Mouse (Mus musculus) 3T3-L1 (cell line): ENCODE results near the gene Atg2b.

ENCODE experiments used
- DNase-seq: peaks from one replicate; pipeline ENCODE4 v3.0.0-alpha.2; 2015; ENCODE audit warnings: low read depth, low spot score

Atg2b gene

DNA sequence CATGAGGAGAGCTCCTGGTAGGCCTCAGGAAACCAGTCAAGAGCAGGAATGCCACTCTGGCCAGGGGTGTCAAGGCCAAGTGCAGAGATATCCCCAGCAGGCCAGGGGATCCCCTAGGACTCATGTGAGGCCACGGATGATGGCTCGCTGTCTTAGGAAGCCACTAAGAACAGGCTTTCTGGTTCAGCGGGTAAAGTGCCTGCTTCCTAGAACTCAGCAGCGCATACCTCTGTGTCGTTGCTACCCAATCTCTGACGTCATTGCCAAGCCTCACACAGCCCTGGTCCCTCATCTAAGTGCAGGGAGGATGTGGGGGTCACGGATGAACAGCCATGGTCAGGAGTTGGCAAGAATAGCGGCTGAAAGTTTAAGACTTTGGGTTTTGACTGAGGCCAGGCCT lies 87.9 kb downstream of the Atg2b start:
- DNase-seq: no peak

DNA sequence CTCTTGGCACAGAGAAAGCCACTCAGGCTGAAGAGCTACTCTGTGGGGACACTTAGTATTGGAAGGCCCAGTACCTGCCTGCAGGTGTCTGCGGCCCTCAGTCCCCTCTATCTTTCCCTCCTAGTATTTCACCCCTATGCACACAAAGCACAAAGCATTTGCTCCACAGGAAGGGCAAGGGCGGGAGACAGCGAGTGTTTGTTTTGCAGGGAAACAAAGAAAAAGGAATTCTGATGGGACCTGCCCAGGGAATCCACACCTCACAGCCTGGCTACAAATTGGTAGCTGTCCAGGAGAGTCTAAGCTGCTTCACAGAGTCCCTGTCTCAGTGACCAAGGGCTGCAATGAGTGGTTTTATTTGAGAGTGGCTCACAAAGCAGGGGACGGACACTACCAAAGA lies 91.5 kb downstream of the Atg2b start:
- no peak for DNase-seq

DNA sequence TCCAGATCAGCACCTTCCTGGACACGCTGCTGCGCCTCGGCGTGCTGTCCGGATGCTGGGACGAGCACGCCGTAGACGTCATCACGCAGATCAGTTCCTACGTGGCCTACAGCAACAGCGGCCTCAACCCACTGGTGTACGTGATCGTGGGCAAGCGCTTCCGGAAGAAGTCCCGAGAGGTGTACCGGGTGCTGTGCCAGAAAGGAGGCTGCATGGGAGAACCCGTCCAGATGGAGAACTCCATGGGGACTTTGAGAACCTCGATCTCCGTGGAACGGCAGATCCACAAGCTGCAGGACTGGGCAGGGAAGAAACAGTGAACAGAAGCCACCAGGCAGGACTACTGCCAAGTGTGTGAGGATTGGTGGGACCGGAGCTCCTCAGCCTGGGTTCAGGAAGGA lies 92.7 kb downstream of the Atg2b start:
- no peak for DNase-seq

DNA sequence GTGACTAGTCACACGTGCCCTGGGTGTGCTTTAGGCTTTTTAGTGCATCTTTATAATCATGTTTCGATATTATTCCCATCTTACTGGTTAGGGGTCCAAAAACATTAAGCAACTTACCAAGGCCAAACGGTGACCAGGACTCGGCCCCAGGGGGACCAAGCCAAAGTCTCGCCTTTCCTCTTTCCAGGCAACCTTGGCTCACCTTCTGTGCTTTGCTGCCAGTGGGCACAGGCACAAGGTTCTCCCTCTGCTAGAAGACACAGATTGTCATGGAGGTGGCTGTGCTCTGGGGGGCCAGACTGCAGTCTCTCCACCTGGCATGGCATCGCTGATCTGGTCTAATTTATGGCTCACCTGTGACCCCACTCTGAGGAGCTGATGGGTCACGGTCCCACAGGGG lies 94.2 kb downstream of the Atg2b start:
- DNase-seq: no peak

DNA sequence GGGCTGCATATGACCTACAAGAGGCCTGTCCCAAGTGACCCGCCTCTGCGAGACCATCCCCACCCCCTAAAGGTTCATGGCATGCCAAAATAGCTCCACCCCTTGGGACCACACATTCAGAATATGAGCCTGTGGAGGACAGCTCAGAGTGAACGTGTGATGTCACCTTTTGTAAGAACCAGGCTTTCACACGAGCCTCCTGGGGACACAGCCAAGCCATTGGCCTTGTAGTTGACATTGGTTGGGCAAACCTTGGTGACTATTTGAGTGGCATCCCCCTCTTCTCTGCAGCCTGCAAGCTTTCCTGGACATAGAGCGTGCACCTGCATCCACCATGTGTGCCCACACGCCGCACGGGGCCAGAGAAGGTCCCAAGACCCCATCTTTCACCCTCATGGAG lies 97.5 kb downstream of the Atg2b start:
- DNase-seq: no peak

DNA sequence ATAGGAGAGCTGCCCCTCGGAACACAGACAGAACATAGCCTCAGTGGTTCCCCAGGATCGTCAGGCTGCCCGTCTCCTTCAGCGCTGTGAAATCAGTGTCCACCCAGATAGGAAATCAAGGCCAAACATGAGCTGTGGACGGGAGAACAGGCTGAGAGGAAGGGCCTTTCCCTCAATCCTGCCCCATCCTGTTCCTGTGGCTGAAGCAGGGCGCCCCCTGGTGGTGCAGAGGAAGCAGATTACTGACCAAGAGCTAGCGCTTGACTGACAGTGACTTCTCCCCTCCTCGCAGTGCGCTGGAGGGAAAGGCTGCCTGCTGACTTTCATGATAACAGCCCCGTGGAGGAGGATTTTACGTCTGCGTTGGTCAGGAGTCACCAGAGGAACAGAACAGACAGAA lies 100.2 kb downstream of the Atg2b start:
- DNase-seq: peak; percentile 74

DNA sequence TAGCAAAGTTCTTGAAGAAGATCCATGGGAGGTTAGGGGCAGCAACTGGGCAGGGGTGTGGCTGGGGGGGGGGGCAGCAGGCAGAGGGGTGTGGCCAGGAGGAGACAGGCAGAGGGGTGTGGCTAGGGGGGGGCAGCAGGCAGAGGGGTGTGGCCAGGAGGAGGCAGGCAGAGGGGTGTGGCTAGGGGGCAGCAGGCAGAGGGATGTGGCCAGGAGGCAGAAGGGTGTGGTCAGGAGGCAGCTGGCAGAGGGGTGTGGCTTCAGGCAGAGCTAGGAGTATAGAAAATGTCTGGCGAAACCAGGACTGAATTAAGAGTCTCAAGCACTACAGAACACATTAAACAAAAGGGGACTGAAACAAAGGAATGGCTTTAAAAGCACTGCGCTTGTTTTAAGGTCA lies 101.5 kb downstream of the Atg2b start:
- peak; percentile 61 for DNase-seq

DNA sequence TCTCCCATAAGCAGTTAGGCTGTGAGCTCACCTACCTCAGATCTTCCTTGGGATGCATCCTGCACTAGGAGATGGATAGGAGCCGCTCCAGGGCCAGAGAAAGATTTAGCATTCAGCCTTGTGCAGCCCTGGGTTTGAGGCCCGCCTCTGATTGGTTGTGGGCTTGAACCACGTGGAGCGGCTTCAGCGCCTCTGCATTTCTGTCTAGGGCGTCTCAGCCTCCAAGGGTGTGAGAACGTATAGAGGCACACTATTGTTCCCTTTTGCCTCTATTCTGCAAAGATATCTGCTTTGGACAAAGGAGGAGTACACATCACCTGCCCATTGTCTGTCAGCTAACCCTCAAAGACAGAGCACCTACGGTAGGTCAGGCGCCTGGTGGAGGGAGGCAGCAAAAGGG lies 102.5 kb downstream of the Atg2b start:
- no peak for DNase-seq

DNA sequence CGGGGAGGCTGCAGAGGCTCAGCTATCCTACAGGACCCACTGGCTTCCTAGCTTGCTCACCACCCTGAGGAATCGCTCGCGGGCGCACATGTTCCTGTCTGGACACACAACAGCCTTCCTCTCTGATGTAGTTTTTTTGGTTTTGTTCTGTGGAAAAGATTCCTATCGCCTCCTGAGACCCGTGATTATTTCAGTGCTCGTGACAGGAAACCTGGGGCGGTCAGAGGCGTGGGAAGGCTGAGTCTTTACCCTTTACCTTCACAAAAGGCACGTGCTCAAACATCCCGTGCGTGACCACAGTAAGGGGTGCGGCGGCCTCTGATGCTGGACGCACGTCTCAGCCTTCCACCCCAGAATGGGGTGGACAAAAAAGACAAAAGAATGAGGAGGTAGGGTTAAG lies 104.5 kb downstream of the Atg2b start:
- DNase-seq: no peak

DNA sequence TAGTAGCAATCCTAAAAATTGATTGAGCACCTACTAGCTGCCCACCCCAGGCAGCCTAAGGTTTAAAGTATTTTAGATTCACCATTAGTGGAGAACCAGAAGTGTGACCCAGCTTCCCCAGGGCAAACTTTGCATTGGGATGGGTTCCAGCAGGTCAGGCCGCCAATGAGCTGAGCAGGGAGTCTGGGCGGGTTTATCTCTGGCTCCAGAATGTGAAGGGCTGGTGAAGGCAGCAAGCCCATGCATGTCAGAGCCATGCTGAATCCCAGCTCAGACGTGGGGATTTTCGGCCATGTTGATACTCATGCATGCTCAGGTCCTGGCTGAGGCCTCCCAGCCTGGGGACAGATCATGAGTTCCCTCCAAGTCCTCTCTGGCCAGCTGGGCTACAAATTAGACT lies 110.7 kb downstream of the Atg2b start:
- DNase-seq: no peak

DNA sequence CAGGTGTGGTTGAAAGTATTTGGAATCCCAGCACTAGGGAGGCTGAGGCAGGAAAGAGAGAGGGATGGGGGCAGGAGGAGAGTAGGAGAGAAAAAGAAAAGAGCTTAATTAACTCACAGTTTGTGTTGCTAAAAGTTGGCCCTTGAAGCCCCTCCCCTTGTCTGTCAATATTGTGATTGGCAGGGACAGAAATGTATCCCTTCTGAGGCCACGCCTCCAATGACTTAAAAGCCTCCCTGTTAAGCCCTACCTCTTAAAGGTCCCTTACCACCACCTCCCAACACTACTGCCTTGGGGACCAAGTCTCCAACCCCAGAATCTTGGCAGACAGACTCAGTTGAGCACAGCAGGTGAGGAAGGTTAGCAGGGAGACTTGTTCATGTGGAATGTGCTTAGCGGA lies 112.4 kb downstream of the Atg2b start:
- no peak for DNase-seq

DNA sequence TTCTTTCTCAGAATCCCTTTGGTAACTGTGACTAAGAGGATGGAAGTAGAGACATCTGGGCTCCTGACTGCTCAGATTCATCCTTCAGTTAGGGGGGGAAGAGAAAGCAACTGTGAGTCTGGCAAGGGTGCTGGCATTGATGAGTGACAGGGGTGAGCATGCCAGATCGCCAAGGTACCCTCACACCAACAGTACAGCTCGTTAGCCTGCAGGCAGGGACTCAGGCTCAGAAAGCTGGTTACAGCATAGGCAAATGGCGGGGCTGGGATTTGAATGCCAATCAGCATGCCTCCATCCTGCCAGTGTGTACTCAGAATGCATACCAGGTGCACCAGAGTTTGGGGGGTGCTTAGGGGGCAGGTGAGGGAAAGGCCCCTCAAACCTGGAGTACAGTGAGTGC lies 113.1 kb downstream of the Atg2b start:
- no peak for DNase-seq
